Mouse (Mus musculus): ENCODE measurements at regions not wholly inside any gene's neighbourhood (a gene's known extent, or its start where the extent isn't known, plus 50 kb on each side); places are given as distances from the start of the nearest gene placed in this dataset.

DNA sequence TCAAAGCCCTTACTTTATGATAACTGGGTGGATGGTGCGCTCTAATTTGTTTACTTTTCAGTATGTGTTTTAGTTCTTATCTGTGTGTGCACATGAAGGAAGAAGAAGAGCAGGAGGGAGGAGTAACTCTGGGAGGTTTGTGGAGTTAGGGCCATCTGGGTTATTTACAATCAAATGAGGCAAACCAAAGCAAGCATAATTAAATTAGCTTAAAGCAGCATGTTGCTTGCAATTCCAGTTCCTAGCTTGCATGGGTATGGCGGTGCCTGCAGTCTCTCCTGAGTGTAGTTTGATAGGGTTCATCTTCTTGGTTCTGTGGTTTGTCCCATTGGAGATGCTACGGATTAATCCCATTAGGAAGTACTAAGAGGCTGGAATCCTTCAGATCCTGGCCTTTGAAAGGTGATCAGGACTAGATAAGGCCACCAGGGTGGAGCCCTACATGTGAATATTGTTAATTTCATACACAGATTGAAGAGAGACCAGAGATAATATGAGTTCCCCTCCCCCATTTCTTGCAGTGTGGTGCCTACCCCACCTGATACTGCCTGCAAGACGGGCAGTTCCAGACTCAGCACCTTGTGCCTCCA, 123.5 kb downstream of the Far1 start:
- TF ChIP-seq POLR2AphosphoS2 (IDR thresholded peaks at IDR 0.05; ENCODE audit: insufficient read length, low read depth) (no peak), TCF3 (IDR thresholded peaks at IDR 0.05; ENCODE audit: insufficient read length, low read depth) (no peak), POLR2A (IDR thresholded peaks at IDR 0.05; ENCODE audit: insufficient read length, low read depth) (no peak), E2F4 (IDR thresholded peaks at IDR 0.05; ENCODE audit: insufficient read depth) (no peak), MYOG (IDR thresholded peaks at IDR 0.05; ENCODE audit: control insufficient read depth in 1 of 3, insufficient read depth in 1 of 3, insufficient read length in 2 of 3, low read depth in 2 of 3) (no peak), MYOD1 (IDR thresholded peaks at IDR 0.05; ENCODE audit: control insufficient read depth in 1 of 3, insufficient read length in 2 of 3, low read depth in 2 of 3) (no peak), TCF12 (IDR thresholded peaks at IDR 0.05; ENCODE audit: insufficient read depth, poor library complexity, severe bottlenecking) (no peak), MAX (IDR thresholded peaks at IDR 0.05; ENCODE audit: low read depth) (no peak), REST (IDR thresholded peaks at IDR 0.05; ENCODE audit: insufficient read depth, insufficient read length) (no peak), SRF (IDR thresholded peaks at IDR 0.05; ENCODE audit: control insufficient read depth, insufficient read length, low read depth) (no peak), USF1 (IDR thresholded peaks at IDR 0.05; ENCODE audit: low read depth) (no peak), CEBPB (IDR thresholded peaks at IDR 0.05; ENCODE audit: insufficient read depth, poor library complexity, severe bottlenecking) (no peak)
- Histone ChIP-seq H3K4me2 (ENCODE audit: low read depth) (no peak overlapping the region), H3K79me2 (ENCODE audit: control insufficient read depth, insufficient read depth) (no peaks in the 10 kb centered on the region), H3ac (ENCODE audit: control insufficient read depth, insufficient read length) (no peak overlapping the region), H3K4me3 (no peak overlapping the region), H3K36me3 (ENCODE audit: control insufficient read depth, insufficient read depth) (no peaks in the 10 kb centered on the region), H3K27me3 (ENCODE audit: control insufficient read depth, insufficient read depth, insufficient read length) (peaks cover 17% of the 10 kb centered on the region)

DNA sequence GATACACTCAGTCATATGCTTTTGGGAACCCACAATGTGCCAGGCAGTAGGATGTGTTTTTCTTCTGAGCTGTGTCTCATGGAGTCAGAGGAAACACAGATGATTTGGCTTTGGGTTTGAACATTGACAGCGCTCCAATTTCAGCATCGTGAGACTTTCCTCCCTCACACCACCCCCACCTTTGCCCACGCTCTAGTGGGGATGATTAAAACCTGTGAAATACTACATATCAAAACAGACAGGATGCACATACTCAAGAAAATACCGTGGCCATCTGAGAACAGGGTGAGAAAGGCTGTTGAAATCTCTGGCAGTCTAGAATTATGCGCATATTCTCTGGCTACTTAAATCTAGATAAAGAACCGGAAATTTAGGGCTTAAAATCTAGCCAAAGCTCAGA, 124.5 kb downstream of the Far1 start:
- Histone ChIP-seq H3K4me2 (ENCODE audit: low read depth) (no peak overlapping the region), H3K27me3 (ENCODE audit: control insufficient read depth, insufficient read depth, insufficient read length) (peaks cover 13% of the 10 kb centered on the region), H3ac (ENCODE audit: control insufficient read depth, insufficient read length) (no peak overlapping the region), H3K36me3 (ENCODE audit: control insufficient read depth, insufficient read depth) (no peaks in the 10 kb centered on the region), H3K4me3 (no peak overlapping the region), H3K79me2 (ENCODE audit: control insufficient read depth, insufficient read depth) (no peaks in the 10 kb centered on the region)
- TF ChIP-seq USF1 (IDR thresholded peaks at IDR 0.05; ENCODE audit: low read depth): no peak
- TF ChIP-seq SRF (IDR thresholded peaks at IDR 0.05; ENCODE audit: control insufficient read depth, insufficient read length, low read depth): no peak
- no peak for TF ChIP-seq MAX (IDR thresholded peaks at IDR 0.05; ENCODE audit: low read depth)
- TF ChIP-seq TCF3 (IDR thresholded peaks at IDR 0.05; ENCODE audit: insufficient read length, low read depth): no peak
- TF ChIP-seq TCF12 (IDR thresholded peaks at IDR 0.05; ENCODE audit: insufficient read depth, poor library complexity, severe bottlenecking): no peak
- TF ChIP-seq REST (IDR thresholded peaks at IDR 0.05; ENCODE audit: insufficient read depth, insufficient read length): no peak
- TF ChIP-seq CEBPB (IDR thresholded peaks at IDR 0.05; ENCODE audit: insufficient read depth, poor library complexity, severe bottlenecking): no peak
- no peak for TF ChIP-seq E2F4 (IDR thresholded peaks at IDR 0.05; ENCODE audit: insufficient read depth)

DNA sequence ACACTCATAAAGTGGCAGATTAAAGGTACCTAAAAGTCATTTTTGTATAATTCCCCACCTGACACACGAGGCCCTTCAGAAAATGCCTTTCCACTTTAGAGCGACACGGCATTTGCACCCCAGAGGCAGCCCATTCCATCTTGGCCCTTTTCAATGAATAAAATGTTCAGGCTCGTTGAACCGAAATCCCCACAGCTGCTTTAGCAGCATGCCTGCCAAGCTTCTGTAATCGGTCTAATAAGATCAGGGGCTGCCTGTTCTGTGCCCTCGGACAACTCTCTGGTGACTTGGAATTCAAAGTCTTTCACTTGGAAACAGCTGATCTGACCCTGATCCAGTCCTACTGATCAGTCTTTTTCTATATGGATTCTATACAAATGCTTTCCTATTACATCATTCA, 123.3 kb upstream of the Spon1 start:
- Histone ChIP-seq H3K4me3 (no peak overlapping the region), H3K27me3 (ENCODE audit: control insufficient read depth, insufficient read depth, insufficient read length) (peaks cover 6% of the 10 kb centered on the region), H3K79me2 (ENCODE audit: control insufficient read depth, insufficient read depth) (no peaks in the 10 kb centered on the region), H3K36me3 (ENCODE audit: control insufficient read depth, insufficient read depth) (no peaks in the 10 kb centered on the region), H3ac (ENCODE audit: control insufficient read depth, insufficient read length) (no peak overlapping the region), H3K4me2 (ENCODE audit: low read depth) (no peak overlapping the region)
- no peak for TF ChIP-seq MAX (IDR thresholded peaks at IDR 0.05; ENCODE audit: low read depth)
- TF ChIP-seq MYOG (IDR thresholded peaks at IDR 0.05; ENCODE audit: control insufficient read depth in 1 of 3, insufficient read depth in 1 of 3, insufficient read length in 2 of 3, low read depth in 2 of 3): no peak
- no peak for TF ChIP-seq CEBPB (IDR thresholded peaks at IDR 0.05; ENCODE audit: insufficient read depth, poor library complexity, severe bottlenecking)
- TF ChIP-seq POLR2A (IDR thresholded peaks at IDR 0.05; ENCODE audit: insufficient read length, low read depth): no peak

DNA sequence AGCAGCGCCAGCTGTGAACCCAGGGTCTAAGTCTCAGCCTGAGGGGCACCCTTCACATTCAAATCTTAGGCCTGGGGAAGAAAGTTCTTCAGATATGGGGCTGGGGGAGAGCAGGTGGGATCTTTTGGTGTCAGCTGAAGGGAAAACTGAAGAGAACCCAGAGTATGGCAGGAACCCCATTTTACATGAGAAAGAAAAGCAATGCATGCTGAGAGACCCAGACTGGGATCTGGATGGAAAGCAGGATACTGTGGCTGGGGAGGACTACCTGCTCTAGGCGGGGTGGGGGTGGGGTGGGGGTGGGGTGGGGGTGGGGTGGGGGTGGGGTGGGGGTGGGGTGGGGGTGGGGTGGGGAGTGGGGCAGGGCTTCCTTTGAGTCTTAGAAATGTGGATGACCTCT, 115.2 kb upstream of the Spon1 start:
- no peak overlapping the region for H3ac ChIP-seq (ENCODE audit: control insufficient read depth, insufficient read length)
- no peak overlapping the region for H3K4me2 ChIP-seq (ENCODE audit: low read depth)
- no peak overlapping the region for H3K4me3 ChIP-seq
- H3K27me3 ChIP-seq (ENCODE audit: control insufficient read depth, insufficient read depth, insufficient read length): no peaks in the 10 kb centered on the region
- no peaks in the 10 kb centered on the region for H3K79me2 ChIP-seq (ENCODE audit: control insufficient read depth, insufficient read depth)
- no peaks in the 10 kb centered on the region for H3K36me3 ChIP-seq (ENCODE audit: control insufficient read depth, insufficient read depth)
- no peak for TF ChIP-seq MYOD1 (IDR thresholded peaks at IDR 0.05; ENCODE audit: control insufficient read depth in 1 of 3, insufficient read length in 2 of 3, low read depth in 2 of 3)
- no peak for TF ChIP-seq TCF12 (IDR thresholded peaks at IDR 0.05; ENCODE audit: insufficient read depth, poor library complexity, severe bottlenecking)
- TF ChIP-seq CEBPB (IDR thresholded peaks at IDR 0.05; ENCODE audit: insufficient read depth, poor library complexity, severe bottlenecking): no peak
- no peak for TF ChIP-seq SRF (IDR thresholded peaks at IDR 0.05; ENCODE audit: control insufficient read depth, insufficient read length, low read depth)
- no peak for TF ChIP-seq POLR2A (IDR thresholded peaks at IDR 0.05; ENCODE audit: insufficient read length, low read depth)
- no peak for TF ChIP-seq TCF3 (IDR thresholded peaks at IDR 0.05; ENCODE audit: insufficient read length, low read depth)
- no peak for TF ChIP-seq POLR2AphosphoS2 (IDR thresholded peaks at IDR 0.05; ENCODE audit: insufficient read length, low read depth)
- TF ChIP-seq E2F4 (IDR thresholded peaks at IDR 0.05; ENCODE audit: insufficient read depth): no peak
- TF ChIP-seq USF1 (IDR thresholded peaks at IDR 0.05; ENCODE audit: low read depth): no peak
- TF ChIP-seq REST (IDR thresholded peaks at IDR 0.05; ENCODE audit: insufficient read depth, insufficient read length): no peak
- no peak for TF ChIP-seq MAX (IDR thresholded peaks at IDR 0.05; ENCODE audit: low read depth)
- no peak for TF ChIP-seq MYOG (IDR thresholded peaks at IDR 0.05; ENCODE audit: control insufficient read depth in 1 of 3, insufficient read depth in 1 of 3, insufficient read length in 2 of 3, low read depth in 2 of 3)

DNA sequence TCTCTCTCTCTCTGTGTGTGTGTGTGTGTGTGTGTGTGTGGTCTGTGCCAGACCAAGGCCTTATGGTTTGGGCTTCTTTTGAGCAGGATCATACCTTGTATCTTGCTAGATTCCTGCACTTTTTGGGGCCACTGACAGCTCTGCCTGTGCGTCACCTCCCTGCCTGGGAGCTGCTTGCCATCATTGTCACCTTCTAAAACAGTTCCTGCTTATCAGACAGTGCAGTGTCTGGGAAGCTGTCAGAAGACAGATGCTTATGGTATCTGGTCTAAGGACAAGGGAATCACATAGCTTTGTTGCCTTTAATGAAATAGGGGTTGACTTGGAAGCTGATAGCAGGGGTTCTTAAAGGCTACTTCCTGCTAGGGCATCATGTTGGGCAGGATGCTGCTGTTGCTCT, 114.1 kb upstream of the Spon1 start:
- Histone ChIP-seq H3K36me3 (ENCODE audit: control insufficient read depth, insufficient read depth) (no peaks in the 10 kb centered on the region), H3K79me2 (ENCODE audit: control insufficient read depth, insufficient read depth) (no peaks in the 10 kb centered on the region), H3K4me2 (ENCODE audit: low read depth) (no peak overlapping the region), H3K27me3 (ENCODE audit: control insufficient read depth, insufficient read depth, insufficient read length) (no peaks in the 10 kb centered on the region), H3K4me3 (no peak overlapping the region), H3ac (ENCODE audit: control insufficient read depth, insufficient read length) (no peak overlapping the region)
- TF ChIP-seq CEBPB (IDR thresholded peaks at IDR 0.05; ENCODE audit: insufficient read depth, poor library complexity, severe bottlenecking): no peak
- no peak for TF ChIP-seq MYOD1 (IDR thresholded peaks at IDR 0.05; ENCODE audit: control insufficient read depth in 1 of 3, insufficient read length in 2 of 3, low read depth in 2 of 3)
- TF ChIP-seq SRF (IDR thresholded peaks at IDR 0.05; ENCODE audit: control insufficient read depth, insufficient read length, low read depth): no peak
- no peak for TF ChIP-seq REST (IDR thresholded peaks at IDR 0.05; ENCODE audit: insufficient read depth, insufficient read length)
- no peak for TF ChIP-seq TCF12 (IDR thresholded peaks at IDR 0.05; ENCODE audit: insufficient read depth, poor library complexity, severe bottlenecking)
- TF ChIP-seq TCF3 (IDR thresholded peaks at IDR 0.05; ENCODE audit: insufficient read length, low read depth): no peak
- TF ChIP-seq MAX (IDR thresholded peaks at IDR 0.05; ENCODE audit: low read depth): no peak
- TF ChIP-seq MYOG (IDR thresholded peaks at IDR 0.05; ENCODE audit: control insufficient read depth in 1 of 3, insufficient read depth in 1 of 3, insufficient read length in 2 of 3, low read depth in 2 of 3): no peak
- no peak for TF ChIP-seq USF1 (IDR thresholded peaks at IDR 0.05; ENCODE audit: low read depth)
- TF ChIP-seq E2F4 (IDR thresholded peaks at IDR 0.05; ENCODE audit: insufficient read depth): no peak
- TF ChIP-seq POLR2AphosphoS2 (IDR thresholded peaks at IDR 0.05; ENCODE audit: insufficient read length, low read depth): no peak
- no peak for TF ChIP-seq POLR2A (IDR thresholded peaks at IDR 0.05; ENCODE audit: insufficient read length, low read depth)
